Mouse (Mus musculus) limb, embryonic 10.5 days (tissue): Measurements from ENCODE around the gene Grap. TPM values are rescaled to one million over a fixed set of nuclear protein-coding genes. Genes with fewer than 3 reads are reported as not detected.

ENCODE experiments used
- DNase-seq: peaks from one replicate; pipeline ENCODE4 v3.0.0-alpha.2; 2017; ENCODE audit warnings: low spot score
- H3K27ac ChIP-seq: fragments of 300-500 bp; sonication (generic); 2 replicates; pipeline ENCODE4 v1.5.1; 2016; ENCODE audit warnings: mild to moderate bottlenecking
- H3K27me3 ChIP-seq: fragments of 300-500 bp; sonication (generic); 2 replicates; pipeline ENCODE4 v1.6.1; 2016; ENCODE audit warnings: low read depth, mild to moderate bottlenecking; ENCODE audit not compliant: poor library complexity, severe bottlenecking
- H3K36me3 ChIP-seq: fragments of 300-500 bp; sonication (generic); 2 replicates; pipeline ENCODE4 v1.6.1; 2016; ENCODE audit warnings: mild to moderate bottlenecking, moderate library complexity
- H3K4me1 ChIP-seq: fragments of 300-500 bp; sonication (generic); 2 replicates; pipeline ENCODE4 v1.6.1; 2016
- H3K4me3 ChIP-seq: fragments of 300-500 bp; sonication (generic); 2 replicates; pipeline ENCODE4 v1.5.1; 2016; ENCODE audit warnings: mild to moderate bottlenecking, moderate library complexity
- H3K9me3 ChIP-seq: fragments of 300-500 bp; sonication (generic); replicated peaks from 2 replicates; pipeline ENCODE4 v1.6.1; 2016; ENCODE audit warnings: mild to moderate bottlenecking
- WGBS: fragments of 180-500 bp; shearing (Covaris S2); methylation state at CpG from one replicate; pipeline ENCODE4 v1.1.7; 2016; 5-methylcytosine and 5-hydroxymethylcytosine counted together
- polyA plus RNA-seq: library from polyadenylated mRNA; unstranded; fragments of >200 nt; fragmentation: Nextera tagmentation; extraction: Ambion mirVana; gene quantifications from 2 replicates; pipeline ENCODE4 v1.2.1, GENCODE M21; 2016

Grap gene
- polyA plus RNA-seq, 1 experiment from 2014 or later: 6.9 TPM

DNA sequence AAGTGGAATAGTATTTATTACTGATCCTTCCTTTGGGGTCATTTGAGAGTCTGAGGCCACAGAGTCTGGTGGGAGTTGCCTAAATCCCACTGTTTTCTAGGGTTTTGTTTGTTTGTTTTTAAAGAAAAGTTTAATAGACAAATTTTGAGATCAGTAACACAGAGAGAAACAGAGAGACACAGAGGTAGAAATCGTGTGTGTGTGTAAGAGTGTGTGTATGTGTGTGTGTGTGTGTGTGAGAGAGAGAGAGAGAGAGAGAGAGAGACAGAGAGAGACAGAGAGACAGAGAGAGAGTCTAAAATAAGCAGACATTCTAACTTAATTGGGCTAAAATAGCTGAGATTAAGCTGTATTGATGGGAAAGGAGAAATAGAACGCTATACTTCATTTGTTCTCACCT is 503 bp downstream of the Grap start:
- 0 out of 2 replicates have a peak overlapping the region, but pooled peaks have one; percentile 20 for H3K4me3 ChIP-seq
- H3K27ac ChIP-seq: peak overlapping the region; percentile 61; the same call in 1 of the 2 replicates
- H3K36me3 ChIP-seq: no peaks in the 10 kb centered on the region
- no peaks in the 10 kb centered on the region for H3K9me3 ChIP-seq
- DNase-seq: no peak
- H3K4me1 ChIP-seq: 0 out of 2 replicates have a peak, but pooled peaks cover under 1% of the 10 kb centered on the region
- 84% methylated on average over 2 of the region's 2 CpGs for WGBS
- H3K27me3 ChIP-seq: no peaks in the 10 kb centered on the region

DNA sequence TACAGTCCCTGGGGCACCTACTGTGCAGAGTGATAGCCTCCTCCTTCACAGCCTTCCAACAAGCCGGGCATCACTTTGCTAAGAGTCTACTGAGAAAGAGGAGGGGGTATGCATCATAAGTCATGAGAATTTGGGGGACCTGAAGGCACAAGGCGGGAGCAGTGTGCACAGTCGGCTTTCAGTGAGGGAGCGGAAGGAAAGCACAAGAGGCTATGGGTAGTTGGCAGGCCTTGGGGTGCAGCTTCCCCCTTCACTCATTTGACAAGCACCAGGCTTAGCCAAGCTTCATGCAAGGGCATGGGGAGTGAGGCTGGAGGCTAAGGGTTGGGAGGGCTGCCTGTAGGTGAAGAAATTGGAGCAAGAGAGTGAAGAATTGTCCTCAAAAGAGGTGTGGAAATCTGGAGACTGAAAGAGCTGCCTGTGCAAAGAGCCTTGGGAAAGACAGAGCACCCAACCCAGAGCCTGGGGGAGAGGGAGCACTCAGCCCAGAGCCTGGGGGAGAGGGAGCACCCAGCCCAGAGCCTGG is 1.8 kb downstream of the Grap start:
- Histone ChIP-seq H3K36me3 (no peaks in the 10 kb centered on the region), H3K4me3 (no peak overlapping the region), H3K9me3 (no peaks in the 10 kb centered on the region), H3K27ac (no peak overlapping the region), H3K27me3 (no peaks in the 10 kb centered on the region), H3K4me1 (peaks cover 9% of the 10 kb centered on the region)
- 91% methylated on average over 4 of the region's 4 CpGs for WGBS
- DNase-seq: no peak

DNA sequence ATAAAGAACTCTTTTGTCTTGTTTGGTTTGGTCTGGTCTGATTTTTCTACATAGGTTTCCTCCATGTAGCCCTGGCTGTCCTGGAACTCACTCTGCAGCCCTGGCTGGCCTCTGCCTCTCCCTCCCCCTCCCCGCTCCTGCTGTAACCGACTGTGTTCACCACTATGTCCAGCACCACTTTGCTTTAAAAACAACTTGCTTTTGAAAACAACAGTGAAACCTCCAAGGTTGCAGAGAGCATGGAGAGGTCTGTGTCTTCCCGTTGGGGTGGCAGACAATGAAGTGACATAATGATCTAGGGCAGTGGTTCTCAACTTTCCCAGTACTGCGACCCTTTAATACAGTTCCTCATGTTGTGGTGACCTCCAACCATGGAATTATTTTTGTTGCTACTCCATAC is 2.6 kb downstream of the Grap start:
- Histone ChIP-seq H3K4me1 (peaks cover 9% of the 10 kb centered on the region), H3K4me3 (no peak overlapping the region), H3K9me3 (no peaks in the 10 kb centered on the region), H3K27me3 (no peaks in the 10 kb centered on the region), H3K27ac (no peak overlapping the region), H3K36me3 (no peaks in the 10 kb centered on the region)
- 66% methylated on average over 4 of the region's 4 CpGs for WGBS
- DNase-seq: no peak

DNA sequence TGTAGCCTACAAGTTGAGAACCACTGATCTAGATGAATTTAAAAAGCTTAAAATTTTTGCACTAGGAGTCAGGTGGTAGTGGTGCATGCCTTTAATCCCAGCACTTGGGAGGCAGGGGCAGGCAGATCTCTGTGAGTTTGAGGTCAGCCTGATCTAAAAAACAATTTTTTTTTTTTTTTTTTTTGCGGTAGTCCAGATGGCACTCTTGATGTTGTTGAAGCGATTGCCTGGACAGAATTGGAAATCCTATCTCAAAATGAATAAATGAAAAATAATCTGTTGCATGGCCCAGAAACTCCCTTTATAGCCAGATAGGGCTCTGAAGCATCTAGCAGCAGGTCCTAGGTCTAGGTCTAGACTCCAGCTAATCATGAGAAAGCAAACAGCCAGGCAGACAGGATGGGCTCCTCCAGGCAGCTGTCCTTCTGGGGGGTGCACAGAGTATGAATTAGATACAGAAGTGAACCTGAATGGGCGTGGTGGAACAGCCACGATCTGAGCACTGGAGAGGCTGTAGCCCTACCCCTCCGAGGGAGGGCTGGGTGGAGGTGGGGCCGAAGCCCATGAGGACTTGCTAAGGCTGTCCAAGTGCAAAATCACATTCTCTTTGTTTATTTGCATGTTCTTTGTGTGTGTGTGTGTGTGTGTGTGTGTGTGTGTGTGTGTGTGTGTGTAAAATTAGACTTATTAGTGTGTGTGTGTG is 3.2 kb downstream of the Grap start:
- Histone ChIP-seq H3K36me3 (no peaks in the 10 kb centered on the region), H3K4me1 (peaks cover 9% of the 10 kb centered on the region), H3K9me3 (no peaks in the 10 kb centered on the region), H3K27me3 (no peaks in the 10 kb centered on the region), H3K4me3 (no peak overlapping the region), H3K27ac (no peak overlapping the region)
- WGBS: 79% methylated on average over 6 of the region's 6 CpGs
- DNase-seq: no peak

DNA sequence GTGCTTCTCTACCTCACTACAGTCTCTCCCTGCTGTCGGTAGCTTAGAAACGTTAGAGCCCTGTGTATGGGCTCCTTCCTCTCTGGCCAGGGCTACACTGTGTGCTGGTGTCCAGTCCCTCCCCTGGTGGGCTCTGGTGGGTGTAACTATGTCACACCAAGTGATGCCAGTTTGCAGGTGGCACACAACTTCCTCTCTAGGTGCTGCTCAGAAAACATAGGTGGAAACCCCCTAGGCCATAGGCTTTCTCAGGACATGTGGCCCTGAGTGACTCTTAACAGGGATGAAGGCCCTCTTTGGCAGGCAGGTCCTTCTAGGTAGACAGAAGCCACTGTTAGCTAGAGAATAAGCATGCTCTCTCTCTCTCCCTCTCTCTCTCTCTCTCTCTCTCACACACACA is 4.4 kb downstream of the Grap start:
- no peak overlapping the region for H3K4me3 ChIP-seq
- H3K4me1 ChIP-seq: peaks cover 9% of the 10 kb centered on the region
- H3K36me3 ChIP-seq: no peaks in the 10 kb centered on the region
- 80% methylated on average over 2 of the region's 2 CpGs for WGBS
- H3K27ac ChIP-seq: no peak overlapping the region
- H3K9me3 ChIP-seq: no peaks in the 10 kb centered on the region
- no peak for DNase-seq
- no peaks in the 10 kb centered on the region for H3K27me3 ChIP-seq

DNA sequence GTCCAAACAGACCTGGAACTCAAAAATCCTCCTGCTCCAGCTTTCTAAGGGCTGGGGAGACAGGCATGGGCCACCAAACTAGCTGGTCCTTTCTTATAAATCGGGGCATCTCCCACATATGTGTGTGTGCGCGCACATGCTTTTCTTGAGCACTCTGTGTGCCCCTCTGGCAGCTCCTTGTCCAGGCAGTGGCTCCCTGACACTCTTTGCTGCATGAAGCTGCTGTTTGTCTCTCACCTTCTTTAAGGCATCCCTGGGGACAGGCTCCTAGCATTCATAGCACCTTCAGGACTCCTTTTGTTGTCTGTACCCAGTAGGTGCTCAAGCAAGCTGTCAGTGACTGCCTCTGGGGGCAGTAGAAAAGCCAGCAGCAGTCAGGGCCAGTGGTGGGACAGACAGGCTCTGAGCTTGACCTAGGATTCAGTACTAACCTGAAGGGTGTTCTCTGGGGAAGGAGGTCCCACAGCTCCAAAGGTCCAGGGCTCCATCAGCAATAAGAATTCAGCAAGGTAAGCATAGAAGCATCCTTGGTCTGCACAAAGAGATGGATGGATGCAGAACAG is 5.4 kb downstream of the Grap start:
- H3K27ac ChIP-seq: no peak overlapping the region
- H3K36me3 ChIP-seq: no peaks in the 10 kb centered on the region
- WGBS: 95% methylated on average over 3 of the region's 3 CpGs
- H3K27me3 ChIP-seq: no peaks in the 10 kb centered on the region
- no peak overlapping the region for H3K4me3 ChIP-seq
- peaks cover 9% of the 10 kb centered on the region for H3K4me1 ChIP-seq
- no peak for DNase-seq
- H3K9me3 ChIP-seq: no peaks in the 10 kb centered on the region

DNA sequence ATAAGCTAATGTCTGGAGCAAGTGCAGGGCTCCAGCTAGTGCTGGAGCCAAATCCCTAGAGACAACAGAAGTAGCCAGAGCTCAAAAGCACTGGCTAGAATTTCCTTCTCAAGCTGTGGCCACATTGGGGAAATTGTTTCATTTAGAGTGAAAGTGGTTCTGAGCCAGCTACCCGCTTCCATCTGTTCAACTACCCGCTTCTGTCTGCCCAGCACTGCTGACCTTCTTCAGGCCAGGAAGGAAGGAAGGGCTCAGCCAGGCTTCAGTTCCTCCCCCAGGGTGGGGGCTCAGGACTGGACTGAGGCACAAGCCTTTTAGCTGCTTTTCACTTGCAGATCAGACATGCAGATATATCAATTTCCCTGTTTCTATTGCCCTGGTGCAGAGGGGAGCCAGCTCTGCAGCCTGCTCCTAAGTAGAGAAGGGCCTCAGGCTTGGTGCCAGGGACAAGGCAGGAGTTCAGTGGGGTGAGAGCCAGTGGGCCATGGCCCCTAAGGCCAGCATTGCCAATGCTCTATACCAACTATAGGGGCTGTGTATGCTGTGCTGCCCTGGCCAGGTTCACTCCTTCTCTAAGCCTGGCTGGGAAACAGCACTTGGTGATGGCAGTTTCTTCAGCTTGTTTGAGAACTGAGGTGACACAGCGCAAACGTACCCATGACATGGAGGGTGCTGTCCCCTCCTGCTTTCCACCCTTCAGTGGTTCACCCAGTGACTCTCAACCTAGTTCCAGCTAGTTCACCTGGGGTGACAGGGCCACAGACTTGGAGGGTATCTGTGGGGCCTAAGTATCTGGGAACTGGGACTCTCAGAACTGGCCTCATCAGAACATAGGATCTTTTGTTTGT is 6.2 kb downstream of the Grap start:
- Histone ChIP-seq H3K4me1 (peaks cover 9% of the 10 kb centered on the region), H3K4me3 (no peak overlapping the region), H3K27ac (peak overlapping the region; percentile 42), H3K9me3 (no peaks in the 10 kb centered on the region), H3K36me3 (no peaks in the 10 kb centered on the region), H3K27me3 (no peaks in the 10 kb centered on the region)
- DNase-seq: no peak
- WGBS: 79% methylated on average over 4 of the region's 4 CpGs

DNA sequence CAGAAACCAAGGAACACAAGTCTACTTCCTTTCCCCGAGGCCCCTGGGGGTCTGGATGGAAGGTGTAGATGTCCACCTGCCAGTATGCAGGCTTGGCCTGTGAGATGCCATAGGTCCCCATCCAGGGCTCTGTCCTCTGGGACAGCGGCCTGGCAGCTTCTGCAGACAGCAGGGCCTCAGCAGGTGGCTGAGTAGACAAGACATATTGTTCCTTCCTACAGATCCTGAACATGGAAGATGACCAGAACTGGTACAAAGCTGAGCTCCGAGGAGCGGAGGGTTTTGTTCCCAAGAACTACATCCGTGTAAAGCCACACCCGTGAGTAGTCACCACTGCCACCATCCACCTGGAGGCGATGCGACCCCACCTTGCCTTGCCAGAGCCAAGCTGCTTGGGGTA is 6.9 kb downstream of the Grap start:
- Histone ChIP-seq H3K36me3 (no peaks in the 10 kb centered on the region), H3K9me3 (no peaks in the 10 kb centered on the region), H3K4me3 (no peak overlapping the region), H3K4me1 (peaks cover 9% of the 10 kb centered on the region), H3K27ac (no peak overlapping the region), H3K27me3 (no peaks in the 10 kb centered on the region)
- no peak for DNase-seq
- WGBS: 91% methylated on average over 8 of the region's 8 CpGs

DNA sequence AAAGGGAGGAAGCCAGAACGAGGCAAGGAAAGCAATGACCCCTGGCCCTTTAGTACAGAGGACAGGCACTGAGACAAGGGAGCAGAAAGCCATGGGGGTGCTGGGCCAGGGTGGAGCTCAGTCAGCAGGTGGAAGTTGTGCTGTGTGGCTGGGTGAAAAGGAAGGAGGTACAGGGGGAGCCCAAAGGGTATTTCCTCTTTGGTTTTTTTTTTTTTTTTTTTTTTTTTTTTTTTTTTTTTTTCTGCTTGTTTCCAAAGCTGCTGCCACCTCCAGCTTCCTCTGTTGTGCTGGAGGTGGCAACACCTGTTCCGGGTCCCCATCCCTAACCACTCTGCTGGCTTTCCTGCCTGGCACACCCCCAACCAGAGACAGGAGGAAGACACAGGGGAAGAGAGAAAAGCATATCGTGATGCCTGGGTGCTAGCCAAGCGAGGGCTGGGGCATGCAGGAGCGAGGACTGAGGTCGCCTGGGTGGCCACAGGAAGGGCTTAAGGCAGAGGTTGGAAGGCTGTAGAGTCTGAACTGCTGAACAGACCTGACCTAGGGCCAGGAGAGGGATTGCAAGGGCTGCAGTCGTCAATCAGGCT is 7.8 kb downstream of the Grap start:
- DNase-seq: no peak
- Histone ChIP-seq H3K9me3 (no peaks in the 10 kb centered on the region), H3K27me3 (no peaks in the 10 kb centered on the region), H3K27ac (no peak overlapping the region), H3K4me1 (peaks cover 9% of the 10 kb centered on the region), H3K4me3 (no peak overlapping the region), H3K36me3 (no peaks in the 10 kb centered on the region)
- 75% methylated on average over 7 of the region's 7 CpGs for WGBS

DNA sequence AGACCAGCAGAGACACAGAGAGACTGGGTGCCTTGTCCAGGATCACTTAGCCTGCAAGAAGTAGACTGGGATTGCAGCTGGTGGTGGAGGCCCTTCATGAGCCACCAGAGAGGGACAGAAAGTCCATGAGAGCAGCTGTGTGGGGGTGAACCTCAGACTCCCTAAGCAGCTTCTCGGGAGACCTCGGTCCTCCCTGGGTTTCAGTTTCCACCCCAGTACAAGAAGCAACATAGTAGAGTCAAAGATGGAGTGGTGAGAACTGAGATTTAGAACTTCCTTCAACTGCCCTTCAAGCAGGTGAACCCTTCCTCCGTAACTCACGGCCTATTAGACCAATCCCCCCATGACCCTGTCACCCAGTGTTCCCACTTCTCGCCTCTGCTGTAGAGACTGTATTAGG is 9.1 kb downstream of the Grap start:
- Histone ChIP-seq H3K4me3 (no peak overlapping the region), H3K27ac (no peak overlapping the region), H3K4me1 (peaks cover 11% of the 10 kb centered on the region), H3K36me3 (no peaks in the 10 kb centered on the region), H3K9me3 (no peaks in the 10 kb centered on the region), H3K27me3 (no peaks in the 10 kb centered on the region)
- DNase-seq: no peak
- WGBS: 92% methylated on average over 5 of the region's 5 CpGs

DNA sequence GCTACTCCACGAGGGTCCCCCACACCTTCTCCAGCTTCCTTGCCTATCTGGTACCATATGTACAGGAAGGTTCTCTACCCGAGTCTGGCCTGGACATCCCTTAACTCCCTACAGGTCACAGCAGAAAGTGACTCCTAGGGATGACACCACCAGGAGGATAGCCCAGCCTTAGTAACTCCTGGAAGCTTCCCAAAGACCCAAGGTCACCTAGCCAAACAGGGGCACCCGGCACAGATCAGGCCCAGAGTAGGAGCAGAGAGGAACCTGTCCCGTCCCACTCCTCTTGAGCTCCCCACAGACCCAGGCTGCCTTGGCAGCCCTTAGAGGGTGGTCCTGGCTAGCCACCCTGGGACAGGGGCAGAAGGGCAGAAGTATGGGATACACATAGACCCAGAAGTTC is 12.3 kb downstream of the Grap start:
- Histone ChIP-seq H3K27me3 (peaks cover 6% of the 10 kb centered on the region; the same call in 1 of the 2 replicates), H3K4me3 (no peak overlapping the region), H3K4me1 (peaks cover 20% of the 10 kb centered on the region), H3K27ac (0 out of 2 replicates have a peak overlapping the region, but pooled peaks have one; percentile 0), H3K9me3 (no peaks in the 10 kb centered on the region), H3K36me3 (no peaks in the 10 kb centered on the region)
- 85% methylated on average over 4 of the region's 4 CpGs for WGBS
- no peak for DNase-seq

DNA sequence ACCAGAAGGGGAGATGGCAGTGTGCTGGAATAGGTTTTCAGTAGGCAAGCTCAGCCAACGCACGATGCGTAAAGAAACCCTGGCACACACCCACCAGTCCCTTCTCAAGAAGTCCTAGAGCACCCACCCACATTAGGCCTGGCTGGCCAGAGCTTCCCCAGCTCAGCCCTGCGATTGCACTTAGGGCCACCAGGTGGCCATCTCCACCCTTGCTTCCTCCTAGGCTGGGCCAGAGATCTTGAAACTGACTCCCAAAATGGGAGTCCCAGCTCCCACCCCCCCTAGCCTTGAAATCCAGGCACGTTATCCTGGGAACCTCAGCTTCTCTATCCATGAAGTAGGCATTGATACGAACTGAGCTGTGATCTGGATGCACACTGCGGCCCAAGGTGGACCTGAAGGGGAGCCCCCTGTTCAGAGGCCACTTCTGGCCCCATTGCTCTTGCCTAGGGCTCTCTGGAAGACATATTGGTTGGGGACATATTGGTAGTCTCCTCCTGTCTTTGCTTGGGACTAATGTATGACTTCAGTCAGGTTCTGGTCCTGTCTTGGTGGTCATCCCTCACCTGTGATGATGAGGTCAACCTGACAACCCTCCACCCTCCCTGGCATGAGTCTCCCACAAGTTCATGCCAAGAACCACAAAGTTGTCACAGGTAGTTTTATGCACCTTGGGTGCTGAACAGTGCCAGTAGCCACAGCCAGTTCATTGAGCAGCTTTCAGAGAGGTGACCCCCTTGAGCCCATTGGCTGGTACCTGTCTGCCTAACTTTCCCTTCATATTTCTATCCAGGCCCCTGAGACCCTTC is 13.1 kb downstream of the Grap start:
- H3K27ac ChIP-seq: no peak overlapping the region
- H3K4me3 ChIP-seq: no peak overlapping the region
- WGBS: 48% methylated on average over 7 of the region's 7 CpGs
- DNase-seq: peak; percentile 56
- H3K27me3 ChIP-seq: peaks cover 12% of the 10 kb centered on the region; the same call in 1 of the 2 replicates
- no peaks in the 10 kb centered on the region for H3K9me3 ChIP-seq
- H3K36me3 ChIP-seq: no peaks in the 10 kb centered on the region
- H3K4me1 ChIP-seq: peaks cover 28% of the 10 kb centered on the region
